Mouse (Mus musculus) heart, embryonic 12.5 days (tissue): ENCODE measurements around the gene Ttyh2. TPM values are rescaled to one million over a fixed set of nuclear protein-coding genes. Genes with fewer than 3 reads are reported as not detected.

Experiments
- ATAC-seq: fragments of 200-750 bp; cut with Nextera tagmentation; 2 replicates; pipeline ENCODE4 v1.8.0; 2017; ENCODE audit warnings: moderate TSS enrichment, moderate library complexity; ENCODE audit not compliant: insufficient number of reproducible peaks, low FRiP score
- H3K27ac ChIP-seq: fragments of 300-500 bp; sonication (generic); 2 replicates; pipeline ENCODE4 v1.5.1; 2016; ENCODE audit warnings: mild to moderate bottlenecking, moderate library complexity; ENCODE audit not compliant: poor library complexity, severe bottlenecking
- H3K27me3 ChIP-seq: fragments of 300-500 bp; sonication (generic); replicated peaks from 2 replicates; pipeline ENCODE4 v1.6.1; 2016; ENCODE audit warnings: mild to moderate bottlenecking, moderate library complexity
- H3K36me3 ChIP-seq: fragments of 300-500 bp; sonication (generic); 2 replicates; pipeline ENCODE4 v1.6.1; 2016; ENCODE audit warnings: mild to moderate bottlenecking, moderate library complexity
- H3K4me1 ChIP-seq: fragments of 300-500 bp; sonication (generic); replicated peaks from 2 replicates; pipeline ENCODE4 v1.6.1; 2016; ENCODE audit warnings: mild to moderate bottlenecking
- H3K4me2 ChIP-seq: fragments of 300-500 bp; sonication (generic); 2 replicates; pipeline ENCODE4 v1.6.1; 2016; ENCODE audit warnings: mild to moderate bottlenecking, moderate library complexity
- H3K4me3 ChIP-seq: fragments of 300-500 bp; sonication (generic); 2 replicates; pipeline ENCODE4 v1.5.1; 2016; ENCODE audit warnings: mild to moderate bottlenecking
- H3K9ac ChIP-seq: fragments of 300-500 bp; sonication (generic); 2 replicates; pipeline ENCODE4 v1.6.1; 2016; ENCODE audit warnings: mild to moderate bottlenecking, moderate library complexity
- H3K9me3 ChIP-seq: fragments of 300-500 bp; sonication (generic); replicated peaks from 2 replicates; pipeline ENCODE4 v1.6.1; 2016; ENCODE audit warnings: mild to moderate bottlenecking, moderate library complexity
- WGBS: fragments of 180-500 bp; shearing (Covaris S2); methylation state at CpG from one replicate; pipeline ENCODE4 v1.1.7; 2016; 5-methylcytosine and 5-hydroxymethylcytosine counted together
- polyA plus RNA-seq: library from polyadenylated mRNA; unstranded; fragments of >200 nt; fragmentation: Nextera tagmentation; extraction: Ambion mirVana; gene quantifications from 2 replicates; pipeline ENCODE4 v1.2.1, GENCODE M21; 2016

Ttyh2 gene
- polyA plus RNA-seq, 1 experiment from 2014 or later: 5.5 TPM

DNA sequence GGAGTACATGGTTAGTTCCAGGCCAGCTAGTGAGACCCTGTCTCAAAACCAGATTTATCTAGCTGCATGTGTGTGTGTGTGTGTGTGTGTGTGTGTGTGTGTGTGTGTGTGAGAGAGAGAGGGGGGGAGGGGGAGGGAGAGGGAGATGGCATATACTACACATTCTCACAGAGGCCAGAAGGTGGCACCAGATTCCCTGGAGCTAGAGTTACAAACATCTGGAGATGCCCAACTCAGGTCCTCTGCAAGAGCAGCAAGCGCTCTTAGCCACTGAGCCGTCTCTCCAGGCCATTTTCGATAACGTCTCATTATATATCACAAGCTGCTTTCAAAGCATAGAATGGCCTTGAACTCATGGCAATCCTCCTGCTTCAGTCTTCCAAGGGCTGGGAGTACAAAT, 56.5 kb downstream of the Ttyh2 start:
- Histone ChIP-seq H3K4me1 (peaks cover 16% of the 10 kb centered on the region), H3K9ac (no peak overlapping the region), H3K27me3 (peaks cover 4% of the 10 kb centered on the region; the same call in 1 of the 2 replicates), H3K9me3 (no peaks in the 10 kb centered on the region), H3K4me3 (no peak overlapping the region), H3K4me2 (no peak overlapping the region), H3K27ac (no peak overlapping the region), H3K36me3 (no peaks in the 10 kb centered on the region)
- ATAC-seq: no peak
- 84% methylated on average over 4 of the region's 4 CpGs for WGBS

DNA sequence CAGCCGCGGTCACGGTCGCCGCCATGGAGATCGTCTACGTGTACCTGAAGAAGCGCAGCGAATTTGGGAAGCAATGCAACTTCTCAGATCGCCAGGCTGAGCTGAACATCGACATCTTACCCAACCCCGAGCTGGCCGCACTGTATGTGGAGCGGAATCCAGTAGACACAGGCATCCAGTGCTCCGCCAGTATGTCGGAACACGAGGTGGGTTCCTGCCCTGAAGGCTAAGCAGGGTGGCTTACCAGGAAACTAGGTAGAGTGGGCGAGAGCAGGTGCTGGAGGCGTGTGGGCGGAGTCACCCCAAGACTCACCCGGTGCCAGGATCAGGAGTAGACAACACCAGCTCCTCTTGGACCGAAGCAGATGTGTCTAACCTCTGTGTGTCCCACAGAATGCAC, 57.7 kb downstream of the Ttyh2 start:
- no peak overlapping the region for H3K4me3 ChIP-seq
- H3K27ac ChIP-seq: no peak overlapping the region
- H3K9me3 ChIP-seq: no peaks in the 10 kb centered on the region
- 64% methylated on average over 22 of the region's 22 CpGs for WGBS
- H3K4me2 ChIP-seq: no peak overlapping the region
- peaks cover 6% of the 10 kb centered on the region for H3K4me1 ChIP-seq
- H3K27me3 ChIP-seq: peaks cover 4% of the 10 kb centered on the region; the same call in 1 of the 2 replicates
- no peak overlapping the region for H3K9ac ChIP-seq
- no peak for ATAC-seq
- H3K36me3 ChIP-seq: no peaks in the 10 kb centered on the region

DNA sequence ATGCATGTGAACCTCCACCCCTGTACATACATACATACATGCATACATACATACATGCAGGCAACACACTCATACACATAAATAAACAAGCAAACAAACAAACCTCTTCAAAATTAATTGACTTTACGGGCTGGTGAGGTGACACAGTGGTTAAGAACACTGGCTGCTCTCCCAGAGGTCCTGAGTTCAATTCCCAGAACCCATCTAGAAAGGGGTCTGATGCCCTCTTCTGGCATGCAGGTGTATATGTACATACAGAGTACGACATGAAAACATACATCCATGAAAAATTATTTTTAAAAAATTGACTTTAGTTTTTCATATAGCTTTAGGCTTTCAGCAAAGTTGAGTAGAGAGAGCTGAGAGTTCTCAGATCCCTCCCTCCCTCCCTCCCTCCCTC, 60.9 kb downstream of the Ttyh2 start:
- no peak for ATAC-seq

DNA sequence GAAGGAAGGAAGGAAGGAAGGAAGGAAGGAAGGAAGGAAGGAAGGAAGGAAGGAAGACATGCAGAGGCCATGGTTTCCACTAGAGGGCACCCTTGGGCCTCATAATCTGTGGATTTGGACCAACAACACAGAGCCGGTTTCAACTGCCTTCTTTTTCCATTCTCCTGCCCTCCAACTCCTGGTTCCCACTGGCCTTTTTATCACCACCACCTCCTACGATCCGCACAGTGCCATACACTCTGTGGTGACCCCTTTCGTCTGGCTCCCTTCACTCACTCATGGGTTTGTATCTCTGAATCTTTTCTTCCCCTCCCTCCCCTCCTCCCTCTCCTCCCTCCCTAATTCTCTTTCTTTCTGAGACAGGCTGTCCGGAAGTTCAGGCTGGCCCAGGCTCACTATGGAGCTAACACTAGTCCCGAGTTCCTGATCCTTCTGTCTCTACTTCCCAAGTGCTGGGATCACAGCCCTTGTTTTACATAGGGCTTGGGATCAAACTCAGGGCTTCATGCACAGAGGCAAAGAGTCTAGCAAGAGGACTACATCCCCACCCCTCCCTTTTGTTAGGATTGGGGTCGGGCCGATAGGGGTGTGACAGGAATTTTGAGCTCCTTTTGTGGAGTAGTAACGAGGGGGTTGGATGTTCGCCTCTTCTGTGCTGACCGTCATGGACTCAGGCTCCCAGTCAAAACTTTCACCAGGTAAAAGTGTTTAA, 61.8 kb downstream of the Ttyh2 start:
- H3K27me3 ChIP-seq: peaks cover 11% of the 10 kb centered on the region; the same call in 1 of the 2 replicates
- no peak for ATAC-seq
- H3K9ac ChIP-seq: no peak overlapping the region
- H3K27ac ChIP-seq: no peak overlapping the region
- H3K36me3 ChIP-seq: no peaks in the 10 kb centered on the region
- H3K4me2 ChIP-seq: no peak overlapping the region
- no peaks in the 10 kb centered on the region for H3K9me3 ChIP-seq
- H3K4me3 ChIP-seq: no peak overlapping the region
- peaks cover 10% of the 10 kb centered on the region for H3K4me1 ChIP-seq
- WGBS: 35% methylated on average over 11 of the region's 11 CpGs

More for the DNA sequence above, 60.9 kb downstream of the Ttyh2 start:
- Histone ChIP-seq H3K4me2 (no peak overlapping the region), H3K9ac (no peak overlapping the region), H3K36me3 (no peaks in the 10 kb centered on the region), H3K9me3 (no peaks in the 10 kb centered on the region), H3K27ac (no peak overlapping the region), H3K27me3 (peaks cover 11% of the 10 kb centered on the region; the same call in 1 of the 2 replicates), H3K4me1 (peaks cover 10% of the 10 kb centered on the region), H3K4me3 (no peak overlapping the region)
- WGBS: 74% methylated on average over 2 of the region's 2 CpGs

DNA sequence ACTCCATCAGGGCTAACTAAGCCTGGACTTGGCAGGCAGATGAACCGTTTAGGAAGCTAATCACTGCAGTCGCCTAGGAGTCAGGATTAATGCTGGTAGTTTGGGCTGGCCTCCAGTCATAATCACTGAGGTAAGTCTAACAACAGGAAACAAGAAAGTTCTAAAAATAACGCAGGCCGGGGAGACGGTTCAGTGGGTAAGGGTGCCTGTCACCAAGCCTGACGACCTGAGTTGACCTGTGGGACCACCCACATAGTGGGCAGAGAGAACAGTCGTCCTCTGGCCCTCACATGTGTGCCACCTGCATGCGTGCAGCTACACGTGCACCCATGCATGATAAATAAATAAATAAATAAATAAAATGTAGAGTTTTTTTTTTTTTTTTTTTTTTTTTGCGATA, 65.4 kb downstream of the Ttyh2 start:
- WGBS: 36% methylated on average over 10 of the region's 10 CpGs

DNA sequence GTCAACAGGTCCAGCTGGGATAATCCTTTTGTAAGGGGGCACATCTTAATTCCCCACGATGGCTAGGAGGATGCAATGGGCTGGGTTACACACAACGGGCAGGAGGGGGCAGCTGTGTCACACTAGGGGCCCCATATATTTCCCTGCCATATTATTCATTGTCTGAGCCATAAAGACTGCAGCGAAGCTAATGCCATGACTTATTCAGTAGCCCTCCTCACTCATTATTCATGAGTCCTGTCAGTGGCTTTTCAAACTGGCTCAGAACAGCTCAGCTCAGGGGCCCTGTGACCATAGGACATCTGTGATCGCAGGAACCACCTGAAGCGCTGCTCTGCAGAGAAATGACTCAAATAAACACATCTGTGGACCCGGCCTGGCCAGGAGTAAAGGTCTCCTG, 66.2 kb downstream of the Ttyh2 start:
- H3K9me3 ChIP-seq: no peaks in the 10 kb centered on the region
- WGBS: 66% methylated on average over 6 of the region's 6 CpGs
- peaks cover 10% of the 10 kb centered on the region for H3K4me1 ChIP-seq
- no peak overlapping the region for H3K27ac ChIP-seq
- no peak for ATAC-seq
- no peak overlapping the region for H3K4me3 ChIP-seq
- H3K27me3 ChIP-seq: peaks cover 20% of the 10 kb centered on the region; the same call in 1 of the 2 replicates
- no peak overlapping the region for H3K9ac ChIP-seq
- no peak overlapping the region for H3K4me2 ChIP-seq
- no peaks in the 10 kb centered on the region for H3K36me3 ChIP-seq

More for the DNA sequence above, 65.4 kb downstream of the Ttyh2 start:
- Histone ChIP-seq H3K4me1 (peaks cover 10% of the 10 kb centered on the region), H3K9ac (no peak overlapping the region), H3K27me3 (peaks cover 17% of the 10 kb centered on the region; the same call in 1 of the 2 replicates), H3K4me3 (no peak overlapping the region), H3K4me2 (no peak overlapping the region), H3K36me3 (no peaks in the 10 kb centered on the region), H3K27ac (no peak overlapping the region), H3K9me3 (no peaks in the 10 kb centered on the region)
- no peak for ATAC-seq

DNA sequence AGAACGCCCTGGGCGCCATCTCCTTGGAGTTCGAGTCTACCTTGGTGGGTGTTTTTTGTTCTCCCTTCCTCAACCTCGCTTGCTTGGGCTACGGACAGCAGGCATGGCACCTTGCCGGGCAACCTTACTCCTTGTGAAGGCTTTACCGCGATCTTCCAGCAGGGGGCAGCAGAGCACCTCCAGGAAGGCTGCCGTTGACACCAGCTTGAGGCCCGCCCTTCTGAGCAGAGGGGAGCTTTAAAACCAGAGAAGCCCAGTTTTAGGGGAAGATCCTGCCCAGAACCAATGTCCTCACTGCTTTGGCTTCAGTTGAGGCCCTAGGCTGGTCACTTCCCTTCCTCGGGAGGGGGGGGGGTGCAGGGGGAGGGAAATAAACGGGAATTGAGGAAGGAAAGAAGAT, 69.9 kb downstream of the Ttyh2 start:
- peaks cover 19% of the 10 kb centered on the region; the same call in 1 of the 2 replicates for H3K27me3 ChIP-seq
- no peak overlapping the region for H3K27ac ChIP-seq
- H3K9me3 ChIP-seq: no peaks in the 10 kb centered on the region
- peak overlapping the region; percentile 47 for H3K4me2 ChIP-seq
- peaks cover 6% of the 10 kb centered on the region for H3K4me1 ChIP-seq
- H3K4me3 ChIP-seq: no peak overlapping the region
- no peak for ATAC-seq
- H3K36me3 ChIP-seq: no peaks in the 10 kb centered on the region
- WGBS: under 1% methylated on average over 12 of the region's 12 CpGs
- H3K9ac ChIP-seq: peak overlapping the region; percentile 48; the same call in 1 of the 2 replicates

DNA sequence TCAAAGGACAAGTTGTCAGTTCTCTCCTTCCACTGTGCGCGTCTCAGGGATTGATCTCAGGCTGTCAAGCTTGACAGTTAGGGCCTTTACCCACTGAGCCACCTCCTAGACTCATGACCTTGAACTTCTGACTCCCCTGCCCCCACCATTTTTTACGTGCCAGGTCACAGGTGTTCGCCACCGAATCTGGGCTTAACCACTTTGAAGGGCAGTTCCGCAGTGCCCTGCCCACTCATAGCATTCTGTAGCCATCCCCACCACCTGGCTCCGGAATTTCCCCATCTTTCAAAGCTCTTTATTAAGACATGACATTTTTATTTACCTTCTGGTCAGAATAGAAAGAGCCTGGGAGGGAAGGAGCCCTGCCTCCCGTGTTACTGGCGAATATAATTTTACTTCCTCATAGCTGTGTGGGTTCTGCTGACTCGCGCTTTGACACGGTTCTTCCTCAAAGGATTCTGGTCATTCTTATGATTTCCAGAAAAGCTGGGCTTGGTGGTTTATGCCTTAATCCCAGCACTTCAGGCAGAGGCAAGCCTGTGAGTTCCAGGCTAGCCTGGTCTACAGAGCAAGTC, 72.4 kb downstream of the Ttyh2 start:
- H3K4me2 ChIP-seq: no peak overlapping the region
- H3K9me3 ChIP-seq: no peaks in the 10 kb centered on the region
- 82% methylated on average over 12 of the region's 12 CpGs for WGBS
- H3K4me3 ChIP-seq: no peak overlapping the region
- H3K36me3 ChIP-seq: no peaks in the 10 kb centered on the region
- no peak overlapping the region for H3K9ac ChIP-seq
- H3K27ac ChIP-seq: no peak overlapping the region
- peaks cover 19% of the 10 kb centered on the region; the same call in 1 of the 2 replicates for H3K27me3 ChIP-seq
- ATAC-seq: no peak
- no peaks in the 10 kb centered on the region for H3K4me1 ChIP-seq

DNA sequence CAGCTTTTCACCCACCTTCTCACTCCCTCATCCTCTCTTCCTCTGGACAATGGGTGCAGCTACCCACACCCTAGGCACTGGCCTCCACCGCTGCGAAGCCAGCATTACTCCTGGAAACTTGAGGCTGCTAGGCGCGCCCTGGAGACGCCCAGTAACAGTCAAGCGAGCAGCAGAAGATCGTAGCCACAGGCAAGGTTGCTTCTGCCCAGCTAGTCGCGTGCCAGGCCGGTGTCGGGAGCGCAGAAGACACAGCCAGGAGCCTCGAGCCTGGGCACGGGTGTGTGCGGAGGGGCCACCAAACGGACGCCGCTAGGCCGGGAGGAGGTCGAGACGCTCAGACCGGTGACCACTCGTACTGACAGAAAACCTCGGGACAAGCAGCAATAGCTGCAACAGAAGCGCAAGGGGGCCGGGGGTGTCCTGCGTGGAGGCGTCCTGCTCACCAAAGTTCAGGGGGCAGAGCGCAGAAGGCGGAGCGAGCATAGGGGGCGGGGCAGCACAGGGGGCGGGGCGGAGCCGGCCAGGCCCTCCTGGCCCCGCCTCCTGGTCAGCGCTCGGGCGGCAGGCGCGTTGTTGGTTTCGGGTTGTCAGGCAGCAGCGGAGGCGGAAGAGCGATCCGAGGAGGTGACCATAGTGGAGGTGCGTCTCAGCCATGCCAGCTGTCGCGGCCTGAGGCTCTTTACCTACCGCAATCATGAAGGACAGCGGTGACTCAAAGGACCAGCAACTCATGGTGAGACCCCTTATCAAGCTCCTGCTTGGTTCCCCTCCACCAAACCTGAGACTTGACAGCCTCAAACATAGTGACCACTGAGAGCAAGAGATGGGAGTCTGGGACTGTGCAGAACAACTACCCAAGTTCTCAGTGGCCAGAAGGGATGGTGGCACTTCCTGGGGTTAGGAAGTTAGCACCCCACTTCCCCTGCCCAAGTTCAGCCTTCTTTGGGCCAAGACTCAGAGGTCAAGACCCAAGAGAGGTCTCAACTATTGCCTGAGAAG, 89.9 kb downstream of the Ttyh2 start, which contains the start of gene Kif19a:
Gene Kif19a, plus strand, starts transcription at position 569 of the 999 bp plus-strand sequence.
- peak within 1 kb of the TSS; percentile 51 for H3K4me3 ChIP-seq
- H3K27ac ChIP-seq: no peak within 1 kb of the TSS
- peak within 1 kb of the TSS; percentile 84 for H3K4me2 ChIP-seq
- H3K27me3 ChIP-seq: peaks cover 61% of the 10 kb centered on the region
- 4% methylated on average over 51 of the region's 51 CpGs for WGBS
- H3K4me1 ChIP-seq: no peaks in the 10 kb centered on the region; the same call in 1 of the 2 replicates
- H3K36me3 ChIP-seq: no peaks in the 10 kb centered on the region
- no peaks in the 10 kb centered on the region for H3K9me3 ChIP-seq
- 0 out of 2 replicates have a peak within 1 kb of the TSS, but pooled peaks have one; percentile 46 for H3K9ac ChIP-seq
- peak; percentile 69 for ATAC-seq

DNA sequence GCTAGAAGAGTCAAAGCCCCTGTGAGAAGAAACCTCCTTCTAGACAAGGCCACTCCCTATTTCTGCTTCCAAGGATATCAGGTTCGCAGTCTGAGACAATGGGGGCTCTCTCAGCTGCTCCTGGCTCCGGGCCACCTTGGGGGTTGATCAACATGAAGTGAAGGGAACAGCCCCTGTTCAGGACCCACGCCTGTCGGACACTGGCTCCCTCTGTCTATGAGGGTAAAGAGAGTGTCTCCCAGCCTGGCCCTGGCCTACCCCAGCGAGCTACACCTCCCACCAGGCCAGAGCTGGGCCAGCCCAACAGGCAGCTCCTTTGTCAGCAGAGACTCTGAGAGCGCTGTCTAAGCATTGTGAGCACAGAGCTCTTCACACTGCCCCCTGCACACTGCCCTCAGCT, 94.7 kb downstream of the Ttyh2 start:
- H3K36me3 ChIP-seq: no peaks in the 10 kb centered on the region
- H3K27me3 ChIP-seq: peaks cover 52% of the 10 kb centered on the region
- H3K9ac ChIP-seq: no peak overlapping the region
- H3K4me1 ChIP-seq: no peaks in the 10 kb centered on the region; the same call in 1 of the 2 replicates
- no peak overlapping the region for H3K27ac ChIP-seq
- H3K4me3 ChIP-seq: no peak overlapping the region
- H3K9me3 ChIP-seq: no peaks in the 10 kb centered on the region
- 40% methylated on average over 6 of the region's 6 CpGs for WGBS
- no peak overlapping the region for H3K4me2 ChIP-seq
- ATAC-seq: no peak
